In genomic region chr17:48545223-48545943, GRCm38 (mm10) we compare ENCODE assay signal across 10 mouse cellular contexts.
DNase-seq lines count a peak whose midpoint lies in the region; ATAC-seq and TF ChIP-seq lines count a peak whose summit lies in the region.
"Had no signal": no experiment of that assay in that cellular context is flagged by ENCODE, and none has a peak within 500 bp of the region (broad histone marks: within the 10 kb centered on the region; RNA-seq: fewer than 3 reads in every experiment).

No protein-coding gene starts in this region.

- H3K4me1 ChIP-seq in hindbrain, embryonic 12.5 days, result 0 out of 2 replicates have a peak, but pooled peaks cover 4% of the 10 kb centered on the region
- H3K4me1 ChIP-seq in midbrain, postnatal 0 days (ENCODE audit: insufficient read depth, low read length), result peaks cover 4% of the 10 kb centered on the region; the same call in 1 of the 2 replicates
- peaks cover 17% of the 10 kb centered on the region for H3K4me1 ChIP-seq in cerebellum, adult 2 months (ENCODE audit: control insufficient read depth, insufficient read depth, low read length)

- H3K4me3 ChIP-seq in hindbrain, embryonic 12.5 days, result 0 out of 2 replicates have a peak overlapping the region, but pooled peaks have one; percentile 7
- H3K4me3 ChIP-seq in midbrain, postnatal 0 days (ENCODE audit: low read depth, low read length), result no peak overlapping the region
- no peak overlapping the region for H3K4me3 ChIP-seq in cerebellum, adult 2 months (replicated peaks; ENCODE audit: insufficient read depth, low read depth, low read length)
- H3K4me3 ChIP-seq: erythroblast, embryonic 14.5 days had no signal

- WGBS in hindbrain, embryonic 12.5 days, result 65% methylated on average over 28 of the region's 28 CpGs
- 77% methylated on average over 28 of the region's 28 CpGs for WGBS in midbrain, postnatal 0 days
- 80% methylated on average over 28 of the region's 28 CpGs for WGBS in cerebellum, adult 2 months

- ATAC-seq in hindbrain, embryonic 12.5 days (ENCODE audit: low FRiP score), result peak; percentile 85
- ATAC-seq in midbrain, postnatal 0 days (ENCODE audit: low FRiP score), result peak; percentile 63; the same call in 1 of the 2 replicates

- intact Hi-C loops in heart, postnatal 10 days (cut with DNase I), result no loop called here

- H3K36me3 ChIP-seq in hindbrain, embryonic 12.5 days, result no peaks in the 10 kb centered on the region
- no peaks in the 10 kb centered on the region for H3K36me3 ChIP-seq in midbrain, postnatal 0 days (ENCODE audit: insufficient read depth, low read length)

- DNase-seq in left cerebral cortex, adult 18-20 months (ENCODE audit: low spot score in 2 of 2), result peak; percentile 51 to 55
- DNase-seq in left cerebral cortex, adult 11 months (ENCODE audit: low spot score), result no peak
- peak; percentile 33 for DNase-seq in layer of hippocampus, adult 9-10 months (ENCODE audit: low spot score)
- DNase-seq in midbrain, postnatal 0 days (ENCODE audit: low spot score), result peak; percentile 49
- DNase-seq in heart, adult 8-10 months (ENCODE audit: low spot score), result no peak
- no peak for DNase-seq in heart, postnatal 10 days
- no peak for DNase-seq in cerebellum, adult 2 months

- no peak overlapping the region for H3K27ac ChIP-seq in hindbrain, embryonic 12.5 days
- H3K27ac ChIP-seq in midbrain, postnatal 0 days (ENCODE audit: low read depth, low read length), result no peak overlapping the region
- H3K27ac ChIP-seq in cerebellum, adult 2 months (ENCODE audit: insufficient read depth, low read length), result no peak overlapping the region

- H3K4me2 ChIP-seq in hindbrain, embryonic 12.5 days (replicated peaks), result peak overlapping the region; percentile 22
- H3K4me2 ChIP-seq in midbrain, postnatal 0 days (ENCODE audit: low read depth, low read length, poor library complexity, severe bottlenecking), result no peak overlapping the region

- H3K9ac ChIP-seq in hindbrain, embryonic 12.5 days, result no peak overlapping the region
- no peak overlapping the region for H3K9ac ChIP-seq in midbrain, postnatal 0 days (replicated peaks; ENCODE audit: low read length, poor library complexity, severe bottlenecking)

- TF ChIP-seq POLR2A in cerebellum, adult 2 months (IDR thresholded peaks at IDR 0.05; ENCODE audit: borderline replicate concordance, insufficient read depth, low read length), result no peak

- no peak for TF ChIP-seq CTCF in midbrain, postnatal 0 days (IDR thresholded peaks at IDR 0.05)
- no peak for TF ChIP-seq CTCF in cerebellum, adult 2 months (IDR thresholded peaks at IDR 0.05; ENCODE audit: borderline replicate concordance, insufficient read depth, low read depth, low read length)

- H3K27me3 ChIP-seq in hindbrain, embryonic 12.5 days, result no peaks in the 10 kb centered on the region
- H3K27me3 ChIP-seq in midbrain, postnatal 0 days (ENCODE audit: insufficient read depth, low read length), result no peaks in the 10 kb centered on the region
- no peaks in the 10 kb centered on the region for H3K27me3 ChIP-seq in cerebellum, adult 2 months (ENCODE audit: control insufficient read depth, insufficient read depth, low read length)
- H3K27me3 ChIP-seq: CH12.LX had no signal

- no peaks in the 10 kb centered on the region for H3K9me3 ChIP-seq in hindbrain, embryonic 12.5 days (replicated peaks)
- H3K9me3 ChIP-seq in midbrain, postnatal 0 days (ENCODE audit: low read length), result no peaks in the 10 kb centered on the region

Comparison
In these comparisons a context has a peak if more than half of its experiments do, and no peak if none do; other contexts are left out.
1. DNase-seq: peak in left cerebral cortex, adult 18-20 months (2 of 2), layer of hippocampus, adult 9-10 months (single experiment) and midbrain, postnatal 0 days (single experiment); none in left cerebral cortex, adult 11 months (single experiment), heart, adult 8-10 months (single experiment), heart, postnatal 10 days (0 of 2) and cerebellum, adult 2 months (0 of 2).